Mouse (Mus musculus) stomach, embryonic 16.5 days (tissue): ENCODE results near the gene Nanog. TPM values are rescaled to one million over a fixed set of nuclear protein-coding genes. Genes with fewer than 3 reads are reported as not detected.
"Not testable (repeated sequence)": the region's sequence is repeated elsewhere in the genome, so short reads cannot be mapped to it uniquely, and the experiment has no call there.

Experiments
- ATAC-seq: fragments of 200-750 bp; cut with Nextera tagmentation; 2 replicates; pipeline ENCODE4 v1.8.0; 2017; ENCODE audit warnings: moderate number of reproducible peaks, moderate TSS enrichment; ENCODE audit not compliant: insufficient read depth, low FRiP score
- H3K27ac ChIP-seq: fragments of 300-500 bp; sonication (generic); 2 replicates; pipeline ENCODE4 v1.5.1; 2014; ENCODE audit warnings: low read length
- H3K27me3 ChIP-seq: fragments of 300-500 bp; sonication (generic); 2 replicates; pipeline ENCODE4 v1.6.1; 2014; ENCODE audit warnings: low read length, control low read depth, mixed read lengths; ENCODE audit not compliant: control insufficient read depth, insufficient read depth
- H3K36me3 ChIP-seq: fragments of 300-500 bp; sonication (generic); 2 replicates; pipeline ENCODE4 v1.6.1; 2014; ENCODE audit warnings: low read length; ENCODE audit not compliant: control insufficient read depth, insufficient read depth
- H3K4me1 ChIP-seq: fragments of 300-500 bp; sonication (generic); 2 replicates; pipeline ENCODE4 v1.6.1; 2014; ENCODE audit warnings: low read length, control low read depth, mixed read lengths; ENCODE audit not compliant: control insufficient read depth, insufficient read depth
- H3K4me2 ChIP-seq: fragments of 300-500 bp; sonication (generic); 2 replicates; pipeline ENCODE4 v1.6.1; 2014; ENCODE audit warnings: low read depth, low read length, mixed read lengths
- H3K4me3 ChIP-seq: fragments of 300-500 bp; sonication (generic); replicated peaks from 2 replicates; pipeline ENCODE4 v1.5.1; 2014; ENCODE audit warnings: mild to moderate bottlenecking, low read length
- H3K9ac ChIP-seq: fragments of 300-500 bp; sonication (generic); 2 replicates; pipeline ENCODE4 v1.6.1; 2014; ENCODE audit warnings: low read length
- H3K9me3 ChIP-seq: fragments of 300-500 bp; sonication (generic); replicated peaks from 2 replicates; pipeline ENCODE4 v1.6.1; 2016; ENCODE audit warnings: low read length, control low read depth; ENCODE audit not compliant: control insufficient read depth
- WGBS: fragments of 180-500 bp; shearing (Covaris S2); extraction: QIAGEN DNeasy Blood & Tissue Kit; methylation state at CpG from one replicate; pipeline ENCODE4 v1.1.7; 2014; 5-methylcytosine and 5-hydroxymethylcytosine counted together
- polyA plus RNA-seq: library from polyadenylated mRNA; unstranded; fragments of >200 nt; fragmentation: Nextera tagmentation; extraction: Ambion mirVana; gene quantifications from 2 replicates; pipeline ENCODE4 v1.2.1, GENCODE M21; 2015

Gene Nanog
- polyA plus RNA-seq, 1 experiment from 2014 or later, result 0.14 TPM

- WGBS, result 89% methylated on average over 7 of the region's 7 CpGs
- H3K4me2 ChIP-seq, H3K9me3 ChIP-seq, H3K4me1 ChIP-seq, H3K36me3 ChIP-seq, ATAC-seq, H3K27ac ChIP-seq, H3K4me3 ChIP-seq, H3K27me3 ChIP-seq, H3K9ac ChIP-seq: not testable (repeated sequence)
These were observed 5.8 kb downstream of the Nanog start for GRCm38 (mm10) chr6:122713116-122713515.

- H3K4me3 ChIP-seq, result no peak overlapping the region
- H3K9ac ChIP-seq, result no peak overlapping the region
- WGBS, result 33% methylated on average over 7 of the region's 7 CpGs
- H3K4me2 ChIP-seq, result no peak overlapping the region
- no peaks in the 10 kb centered on the region for H3K27me3 ChIP-seq
- no peaks in the 10 kb centered on the region for H3K36me3 ChIP-seq
- H3K27ac ChIP-seq, result no peak overlapping the region
- ATAC-seq, result no peak
- no peaks in the 10 kb centered on the region for H3K4me1 ChIP-seq
- no peaks in the 10 kb centered on the region for H3K9me3 ChIP-seq
These were observed 7.5 kb downstream of the Nanog start for GRCm38 (mm10) chr6:122714707-122715365.

DNA sequence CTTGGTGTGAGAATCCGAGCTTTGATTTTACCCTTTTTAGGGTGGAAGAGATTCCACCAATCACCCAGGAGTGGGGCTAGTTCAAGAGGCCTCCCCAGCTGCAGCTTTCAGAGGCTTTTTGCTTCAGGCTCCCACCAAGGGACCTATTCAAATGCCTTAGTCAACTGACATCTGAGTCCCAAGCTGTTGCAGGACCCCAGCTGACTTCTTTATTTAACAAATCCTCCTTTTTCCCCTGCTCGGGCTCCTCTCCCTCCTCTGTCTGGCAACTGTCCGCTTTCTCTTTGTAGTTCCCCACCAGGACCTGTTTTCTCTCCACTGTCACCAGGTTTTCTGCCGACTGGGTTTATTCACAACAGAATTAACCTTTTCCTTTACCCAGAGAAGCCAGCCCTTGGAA, 8.6 kb downstream of the Nanog start:
- 12% methylated on average over 4 of the region's 4 CpGs for WGBS
- Histone ChIP-seq H3K27me3 (no peaks in the 10 kb centered on the region), H3K4me1 (no peaks in the 10 kb centered on the region), H3K4me2 (no peak overlapping the region), H3K27ac (no peak overlapping the region), H3K36me3 (no peaks in the 10 kb centered on the region), H3K4me3 (no peak overlapping the region), H3K9ac (no peak overlapping the region), H3K9me3 (no peaks in the 10 kb centered on the region)
- no peak for ATAC-seq

DNA sequence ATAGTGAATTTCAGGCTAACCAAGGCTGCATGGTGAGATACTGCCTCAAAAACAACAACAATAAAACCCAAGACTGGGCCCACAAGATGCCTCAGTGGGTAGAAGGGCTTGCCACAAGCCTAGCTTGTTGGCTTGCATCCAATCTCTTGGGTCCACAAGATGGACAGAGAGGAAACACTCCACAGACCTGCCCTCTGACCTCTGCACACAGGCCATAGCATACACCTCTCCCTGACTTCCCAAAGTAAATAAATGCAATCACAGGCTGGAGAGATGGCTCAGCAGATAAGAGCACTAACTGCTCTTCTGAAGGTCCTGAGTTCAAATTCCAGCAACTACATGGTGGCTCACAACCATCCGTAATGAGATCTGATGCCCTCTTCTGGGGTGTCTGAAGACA, 10.9 kb downstream of the Nanog start:
- not testable (repeated sequence) for H3K4me3 ChIP-seq, H3K36me3 ChIP-seq, H3K4me1 ChIP-seq, ATAC-seq, H3K9ac ChIP-seq, H3K9me3 ChIP-seq, H3K27me3 ChIP-seq, H3K27ac ChIP-seq, H3K4me2 ChIP-seq
- 90% methylated on average over 1 of the region's 1 CpGs for WGBS

GRCm38 (mm10) chr6:122719942-122720341, 12.7 kb downstream of the Nanog start:
- no peaks in the 10 kb centered on the region for H3K36me3 ChIP-seq
- 34% methylated on average over 2 of the region's 2 CpGs for WGBS
- H3K27me3 ChIP-seq, result no peaks in the 10 kb centered on the region
- no peak overlapping the region for H3K4me2 ChIP-seq
- H3K4me3 ChIP-seq, result no peak overlapping the region
- no peaks in the 10 kb centered on the region for H3K4me1 ChIP-seq
- no peak overlapping the region for H3K27ac ChIP-seq
- ATAC-seq, result no peak
- H3K9ac ChIP-seq, result no peak overlapping the region
- no peaks in the 10 kb centered on the region for H3K9me3 ChIP-seq

- no peaks in the 10 kb centered on the region for H3K9me3 ChIP-seq
- peaks cover 2% of the 10 kb centered on the region for H3K27me3 ChIP-seq
- no peak overlapping the region for H3K4me3 ChIP-seq
- ATAC-seq, result peak; percentile 36
- WGBS, result 11% methylated on average over 8 of the region's 8 CpGs
- H3K36me3 ChIP-seq, result no peaks in the 10 kb centered on the region
- no peaks in the 10 kb centered on the region; the same call in 1 of the 2 replicates for H3K4me1 ChIP-seq
- H3K27ac ChIP-seq, result no peak overlapping the region
- no peak overlapping the region for H3K9ac ChIP-seq
- H3K4me2 ChIP-seq, result peak overlapping the region; percentile 33; the same call in 1 of the 2 replicates
These were observed 32.7 kb downstream of the Nanog start for GRCm38 (mm10) chr6:122739952-122740351.

DNA sequence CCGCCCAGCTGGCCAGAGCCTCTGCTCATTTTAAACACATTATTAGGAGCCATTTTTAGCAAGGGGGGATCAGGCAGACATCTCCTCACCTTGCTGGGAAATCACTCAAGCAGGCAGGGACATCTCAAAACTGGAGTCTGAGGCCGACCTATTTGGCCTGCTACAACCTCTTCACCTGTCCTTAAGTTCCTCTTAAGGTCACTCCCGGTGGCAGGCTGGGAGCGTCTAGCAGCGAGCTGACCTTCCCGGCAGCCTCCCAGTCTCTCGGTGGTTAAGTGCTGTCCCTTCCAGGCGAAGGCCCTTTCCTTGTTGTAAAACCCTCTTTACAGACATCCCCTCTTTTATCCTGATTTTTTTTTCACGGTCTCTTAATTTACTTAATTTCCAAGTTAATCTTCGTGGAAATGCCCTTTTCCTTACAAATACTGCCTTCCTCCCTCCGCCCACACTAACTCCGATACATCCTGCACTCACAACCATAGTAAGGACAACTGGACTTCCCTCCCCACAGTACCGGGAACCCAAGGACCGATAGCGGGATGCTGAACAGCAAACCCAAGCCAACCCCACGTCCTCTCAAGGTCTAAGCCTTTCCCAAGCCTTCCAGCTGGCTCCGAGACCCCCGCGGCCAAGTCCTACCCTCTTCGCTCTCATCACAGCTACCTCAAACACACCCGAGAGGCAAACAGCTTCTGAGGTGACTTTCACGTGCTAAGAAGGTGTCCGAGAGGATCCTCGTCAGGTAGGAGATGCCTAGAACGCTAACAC, 34.4 kb downstream of the Nanog start:
- no peak for ATAC-seq
- 8% methylated on average over 25 of the region's 25 CpGs for WGBS
- Histone ChIP-seq H3K4me1 (no peaks in the 10 kb centered on the region; the same call in 1 of the 2 replicates), H3K9ac (peak overlapping the region; percentile 61), H3K36me3 (no peaks in the 10 kb centered on the region), H3K9me3 (no peaks in the 10 kb centered on the region), H3K27me3 (peaks cover 2% of the 10 kb centered on the region), H3K4me3 (peak overlapping the region; percentile 56), H3K4me2 (peak overlapping the region; percentile 75), H3K27ac (no peak overlapping the region)

DNA sequence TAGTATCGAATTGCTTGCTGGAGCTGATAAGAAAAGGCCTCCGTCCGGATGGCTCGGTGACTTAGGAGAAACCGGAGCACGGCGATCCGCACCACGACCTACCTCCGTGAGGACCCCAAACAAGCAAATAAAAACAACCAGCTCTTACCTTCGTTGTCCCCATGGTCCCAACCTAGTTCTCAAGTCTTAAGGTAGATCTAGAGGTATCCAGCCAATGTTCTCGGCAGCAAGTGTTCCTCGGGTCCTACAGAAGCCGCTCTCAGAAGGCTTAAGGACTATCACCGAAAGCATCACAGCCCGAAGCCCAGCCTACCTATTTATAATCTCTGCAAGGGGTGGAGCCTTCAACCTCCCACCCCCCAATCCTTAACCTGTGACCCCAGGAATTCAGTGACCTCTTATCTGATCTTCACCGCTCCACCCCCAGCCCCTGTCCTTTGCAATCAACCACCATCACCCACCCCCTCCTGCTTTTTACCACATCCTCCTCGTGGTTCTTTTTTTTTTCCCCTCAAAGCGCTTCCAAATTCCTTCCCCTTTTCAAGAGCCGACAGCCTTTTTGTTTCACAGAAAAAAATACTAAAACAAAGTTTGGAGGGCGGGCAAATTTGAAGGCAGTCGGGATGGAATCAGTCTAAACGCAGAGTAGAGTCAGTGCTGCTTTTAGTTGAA, 35.1 kb downstream of the Nanog start:
- no peak for ATAC-seq
- H3K9me3 ChIP-seq, result no peaks in the 10 kb centered on the region
- peak overlapping the region; percentile 75 for H3K4me2 ChIP-seq
- H3K27me3 ChIP-seq, result peaks cover 2% of the 10 kb centered on the region
- peak overlapping the region; percentile 56 for H3K4me3 ChIP-seq
- H3K4me1 ChIP-seq, result no peaks in the 10 kb centered on the region; the same call in 1 of the 2 replicates
- WGBS, result 1% methylated on average over 23 of the region's 23 CpGs
- H3K27ac ChIP-seq, result no peak overlapping the region
- no peaks in the 10 kb centered on the region for H3K36me3 ChIP-seq
- peak overlapping the region; percentile 61 for H3K9ac ChIP-seq

DNA sequence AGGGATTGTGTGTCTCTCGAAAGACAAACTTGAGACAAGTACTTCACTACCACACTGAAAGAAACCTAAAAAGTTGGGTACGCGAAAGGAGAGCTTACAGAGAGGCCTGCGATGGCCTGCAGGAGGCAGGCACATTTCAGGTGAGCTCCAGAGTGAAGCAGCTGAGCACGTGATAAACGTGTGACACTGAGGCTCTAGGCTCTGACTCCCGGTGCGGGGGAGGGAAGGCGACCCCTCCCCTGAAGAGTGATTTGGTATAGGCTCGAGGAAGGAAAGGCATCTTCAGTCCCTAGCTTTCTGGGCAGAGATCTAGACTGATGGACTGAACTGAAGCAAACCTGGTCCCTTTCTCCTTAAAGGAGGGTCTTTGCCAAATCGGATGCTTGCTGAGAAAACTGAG, 36.1 kb downstream of the Nanog start:
- H3K9me3 ChIP-seq, result no peaks in the 10 kb centered on the region
- H3K4me1 ChIP-seq, result no peaks in the 10 kb centered on the region; the same call in 1 of the 2 replicates
- no peak overlapping the region for H3K4me3 ChIP-seq
- ATAC-seq, result no peak
- WGBS, result 32% methylated on average over 11 of the region's 11 CpGs
- H3K27ac ChIP-seq, result no peak overlapping the region
- peaks cover 2% of the 10 kb centered on the region for H3K27me3 ChIP-seq
- no peaks in the 10 kb centered on the region for H3K36me3 ChIP-seq
- no peak overlapping the region for H3K4me2 ChIP-seq
- no peak overlapping the region for H3K9ac ChIP-seq
